Mouse (Mus musculus) lung, postnatal 0 days (tissue): ENCODE results near the gene Triobp. TPM values are rescaled to one million over a fixed set of nuclear protein-coding genes. Genes with fewer than 3 reads are reported as not detected.

Source experiments
- ATAC-seq: fragments of 200-750 bp; cut with Nextera tagmentation; 2 replicates; pipeline ENCODE4 v1.8.0; 2017; ENCODE audit warnings: moderate library complexity
- DNase-seq: peaks from one replicate; pipeline ENCODE4 v3.0.0-alpha.2; 2016; ENCODE audit warnings: low spot score
- H3K27ac ChIP-seq: fragments of 300-500 bp; sonication (generic); 2 replicates; pipeline ENCODE4 v1.5.1; 2014; ENCODE audit warnings: antibody characterized with exemption, mild to moderate bottlenecking, low read length, mixed read lengths
- H3K27me3 ChIP-seq: fragments of 300-500 bp; sonication (generic); replicated peaks from 2 replicates; pipeline ENCODE4 v1.6.1; 2014; ENCODE audit warnings: low read length, mixed read lengths; ENCODE audit not compliant: insufficient read depth
- H3K36me3 ChIP-seq: fragments of 300-500 bp; sonication (generic); 2 replicates; pipeline ENCODE4 v1.6.1; 2014; ENCODE audit warnings: low read length, mixed read lengths; ENCODE audit not compliant: insufficient read depth
- H3K4me1 ChIP-seq: fragments of 300-500 bp; sonication (generic); 2 replicates; pipeline ENCODE4 v1.6.1; 2014; ENCODE audit warnings: antibody characterized with exemption, low read depth, low read length, mixed read lengths; ENCODE audit not compliant: insufficient read depth
- H3K4me2 ChIP-seq: fragments of 300-500 bp; sonication (generic); replicated peaks from 2 replicates; pipeline ENCODE4 v1.6.1; 2014; ENCODE audit warnings: low read depth, mild to moderate bottlenecking, low read length, moderate library complexity, mixed read lengths
- H3K4me3 ChIP-seq: fragments of 300-500 bp; sonication (generic); 2 replicates; pipeline ENCODE4 v1.5.1; 2014; ENCODE audit warnings: low read depth, low read length
- H3K9ac ChIP-seq: fragments of 300-500 bp; sonication (generic); replicated peaks from 2 replicates; pipeline ENCODE4 v1.6.1; 2014; ENCODE audit warnings: low read depth, mild to moderate bottlenecking
- H3K9me3 ChIP-seq: fragments of 300-500 bp; sonication (generic); 2 replicates; pipeline ENCODE4 v1.6.1; 2016; ENCODE audit warnings: low read length, mixed read lengths
- CTCF ChIP-seq: IDR thresholded peaks from 2 replicates; pipeline ENCODE4 v1.5.1; 2016; ENCODE audit warnings: antibody characterized with exemption, mild to moderate bottlenecking
- EP300 ChIP-seq: IDR thresholded peaks from 2 replicates; pipeline ENCODE4 v1.6.1; 2016; ENCODE audit warnings: antibody characterized with exemption, mild to moderate bottlenecking, control low read depth
- WGBS: fragments of 180-500 bp; shearing (Covaris S2); extraction: QIAGEN DNeasy Blood & Tissue Kit; methylation state at CpG from one replicate; pipeline ENCODE4 v1.1.7; 2014; 5-methylcytosine and 5-hydroxymethylcytosine counted together
- polyA plus RNA-seq: library from polyadenylated mRNA; unstranded; fragments of >200 nt; fragmentation: Nextera tagmentation; extraction: Ambion mirVana; gene quantifications from 2 replicates; pipeline ENCODE4 v1.2.1, GENCODE M21; 2015

Gene Triobp
- polyA plus RNA-seq, 1 experiment from 2014 or later, result 23.9 TPM

GRCm38 (mm10) chr15:78919914-78920313 lies 27.6 kb upstream of the Triobp start:
- WGBS, result 70% methylated on average over 12 of the region's 12 CpGs
- TF ChIP-seq CTCF (no peak), EP300 (no peak)

GRCm38 (mm10) chr15:78922700-78923099 lies 24.8 kb upstream of the Triobp start:
- Histone ChIP-seq H3K27ac (no peak overlapping the region), H3K4me2 (no peak overlapping the region), H3K4me1 (peaks cover 15% of the 10 kb centered on the region; the same call in 1 of the 2 replicates), H3K9ac (no peak overlapping the region), H3K27me3 (no peaks in the 10 kb centered on the region), H3K9me3 (no peaks in the 10 kb centered on the region), H3K4me3 (no peak overlapping the region), H3K36me3 (no peaks in the 10 kb centered on the region)
- no peak for ATAC-seq
- DNase-seq, result no peak
- WGBS, result 82% methylated on average over 7 of the region's 7 CpGs
- TF ChIP-seq EP300 (no peak), CTCF (no peak)

More at GRCm38 (mm10) chr15:78919914-78920313, 27.6 kb upstream of the Triobp start:
- H3K4me2 ChIP-seq, result no peak overlapping the region
- no peak overlapping the region for H3K9ac ChIP-seq
- H3K9me3 ChIP-seq, result no peaks in the 10 kb centered on the region
- H3K36me3 ChIP-seq, result no peaks in the 10 kb centered on the region
- H3K4me3 ChIP-seq, result no peak overlapping the region
- ATAC-seq, result no peak
- H3K4me1 ChIP-seq, result no peaks in the 10 kb centered on the region
- no peak overlapping the region for H3K27ac ChIP-seq
- no peaks in the 10 kb centered on the region for H3K27me3 ChIP-seq
- no peak for DNase-seq

- Histone ChIP-seq H3K4me1 (peaks cover 16% of the 10 kb centered on the region; the same call in 1 of the 2 replicates), H3K9ac (no peak overlapping the region), H3K36me3 (no peaks in the 10 kb centered on the region), H3K4me3 (no peak overlapping the region), H3K4me2 (no peak overlapping the region), H3K27me3 (no peaks in the 10 kb centered on the region), H3K9me3 (no peaks in the 10 kb centered on the region), H3K27ac (no peak overlapping the region)
- DNase-seq (no peak), ATAC-seq (no peak)
- TF ChIP-seq CTCF (no peak), EP300 (no peak)
- 64% methylated on average over 6 of the region's 6 CpGs for WGBS
These were observed 23.9 kb upstream of the Triobp start for GRCm38 (mm10) chr15:78923585-78923984.

GRCm38 (mm10) chr15:78925129-78925528 lies 22.4 kb upstream of the Triobp start:
- H3K27ac ChIP-seq, result no peak overlapping the region
- H3K4me1 ChIP-seq, result peaks cover 16% of the 10 kb centered on the region; the same call in 1 of the 2 replicates
- TF ChIP-seq EP300, result no peak
- H3K27me3 ChIP-seq, result no peaks in the 10 kb centered on the region
- ATAC-seq, result no peak
- WGBS, result 29% methylated on average over 8 of the region's 8 CpGs
- no peak overlapping the region for H3K4me2 ChIP-seq
- H3K36me3 ChIP-seq, result no peaks in the 10 kb centered on the region
- H3K9ac ChIP-seq, result no peak overlapping the region
- DNase-seq, result no peak
- H3K4me3 ChIP-seq, result no peak overlapping the region
- H3K9me3 ChIP-seq, result no peaks in the 10 kb centered on the region

- no peaks in the 10 kb centered on the region for H3K27me3 ChIP-seq
These were observed 21.3 kb upstream of the Triobp start, which contains the start of gene Lgals1 for GRCm38 (mm10) chr15:78926021-78926919. Lgals1 (plus strand) TSS chr15:78926725.

GRCm38 (mm10) chr15:78927021-78927787 lies 20.3 kb upstream of the Triobp start:
- no peaks in the 10 kb centered on the region for H3K9me3 ChIP-seq
- peak overlapping the region; percentile 36 for H3K4me3 ChIP-seq
- peaks cover 16% of the 10 kb centered on the region; the same call in 1 of the 2 replicates for H3K4me1 ChIP-seq
- WGBS, result 23% methylated on average over 15 of the region's 15 CpGs
- no peaks in the 10 kb centered on the region for H3K36me3 ChIP-seq
- ATAC-seq (peak; percentile 9; the same call in 1 of the 2 replicates), DNase-seq (no peak)
- no peak for TF ChIP-seq EP300
- TF ChIP-seq CTCF, result no peak
- no peaks in the 10 kb centered on the region for H3K27me3 ChIP-seq
- peak overlapping the region; percentile 64 for H3K4me2 ChIP-seq
- peak overlapping the region; percentile 1; the same call in 1 of the 2 replicates for H3K9ac ChIP-seq
- peak overlapping the region; percentile 68 for H3K27ac ChIP-seq

More at GRCm38 (mm10) chr15:78926021-78926919, 21.3 kb upstream of the Triobp start, which contains the start of gene Lgals1:
- ATAC-seq, result peak; percentile 76
- Histone ChIP-seq H3K9ac (peak within 1 kb of the TSS; percentile 1; the same call in 1 of the 2 replicates), H3K4me3 (peak within 1 kb of the TSS; percentile 36), H3K27ac (peak within 1 kb of the TSS; percentile 68), H3K36me3 (no peaks in the 10 kb centered on the region), H3K9me3 (no peaks in the 10 kb centered on the region), H3K4me1 (peaks cover 16% of the 10 kb centered on the region; the same call in 1 of the 2 replicates), H3K4me2 (peak within 1 kb of the TSS; percentile 64)
- DNase-seq, result peak; percentile 86
- no peak for TF ChIP-seq EP300
- no peak for TF ChIP-seq CTCF
- WGBS, result 7% methylated on average over 20 of the region's 20 CpGs
